Mouse (Mus musculus) lung, embryonic 16.5 days (tissue): ENCODE measurements around the gene Narf. TPM values are rescaled to one million over a fixed set of nuclear protein-coding genes. Genes with fewer than 3 reads are reported as not detected.

Source experiments
- ATAC-seq: fragments of 200-750 bp; cut with Nextera tagmentation; 2 replicates; pipeline ENCODE4 v1.8.0; 2017; ENCODE audit warnings: low read depth, mild to moderate bottlenecking, moderate library complexity
- H3K27ac ChIP-seq: fragments of 300-500 bp; sonication (generic); 2 replicates; pipeline ENCODE4 v1.5.1; 2014; ENCODE audit warnings: mild to moderate bottlenecking, control low read depth, low read length
- H3K27me3 ChIP-seq: fragments of 300-500 bp; sonication (generic); 2 replicates; pipeline ENCODE4 v1.6.1; 2014; ENCODE audit warnings: low read depth, low read length, mixed read lengths; ENCODE audit not compliant: control insufficient read depth, insufficient read depth
- H3K36me3 ChIP-seq: fragments of 300-500 bp; sonication (generic); 2 replicates; pipeline ENCODE4 v1.6.1; 2014; ENCODE audit warnings: low read length; ENCODE audit not compliant: control insufficient read depth, insufficient read depth
- H3K4me1 ChIP-seq: fragments of 300-500 bp; sonication (generic); replicated peaks from 2 replicates; pipeline ENCODE4 v1.6.1; 2014; ENCODE audit warnings: low read length, mixed read lengths; ENCODE audit not compliant: control insufficient read depth, insufficient read depth
- H3K4me2 ChIP-seq: fragments of 300-500 bp; sonication (generic); 2 replicates; pipeline ENCODE4 v1.6.1; 2014; ENCODE audit warnings: low read depth, low read length, control low read depth
- H3K4me3 ChIP-seq: fragments of 300-500 bp; sonication (generic); 2 replicates; pipeline ENCODE4 v1.5.1; 2014; ENCODE audit warnings: mild to moderate bottlenecking, low read length, control low read depth
- H3K9ac ChIP-seq: fragments of 300-500 bp; sonication (generic); 2 replicates; pipeline ENCODE4 v1.6.1; 2014; ENCODE audit warnings: low read length, control low read depth
- H3K9me3 ChIP-seq: fragments of 300-500 bp; sonication (generic); 2 replicates; pipeline ENCODE4 v1.6.1; 2016; ENCODE audit warnings: low read length; ENCODE audit not compliant: control insufficient read depth
- WGBS: fragments of 180-500 bp; shearing (Covaris S2); extraction: QIAGEN DNeasy Blood & Tissue Kit; methylation state at CpG from one replicate; pipeline ENCODE4 v1.1.7; 2014; 5-methylcytosine and 5-hydroxymethylcytosine counted together
- polyA plus RNA-seq: library from polyadenylated mRNA; unstranded; fragments of >200 nt; fragmentation: Nextera tagmentation; extraction: Ambion mirVana; gene quantifications from 2 replicates; pipeline ENCODE4 v1.2.1, GENCODE M21; 2015

The Narf gene
- polyA plus RNA-seq, 1 experiment from 2014 or later, result 53.6 TPM

DNA sequence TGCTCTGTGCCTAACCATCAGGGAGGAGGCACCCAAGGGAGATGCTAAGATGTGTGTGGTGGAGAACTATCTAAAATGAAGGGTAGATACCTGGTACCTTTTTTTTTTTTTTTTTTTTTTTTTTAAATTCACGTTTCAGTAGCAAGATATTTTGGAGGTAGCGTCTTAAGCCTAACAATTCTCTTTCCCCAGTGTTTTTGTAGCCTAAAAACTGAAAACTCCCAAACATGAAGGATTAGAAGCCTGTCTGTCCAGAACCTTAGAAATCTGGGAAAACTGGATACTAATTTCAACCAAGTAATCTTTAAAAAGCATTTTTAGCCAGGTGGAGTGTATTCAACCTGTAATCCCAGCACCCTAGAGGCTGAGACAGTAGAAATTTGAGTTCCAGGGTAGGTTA, 24.0 kb downstream of the Narf start:
- Histone ChIP-seq H3K9me3 (no peaks in the 10 kb centered on the region), H3K4me2 (peak overlapping the region; percentile 93), H3K27me3 (no peaks in the 10 kb centered on the region), H3K27ac (no peak overlapping the region), H3K4me1 (peaks cover 10% of the 10 kb centered on the region), H3K4me3 (peak overlapping the region; percentile 94), H3K9ac (peak overlapping the region; percentile 96), H3K36me3 (peaks cover 5% of the 10 kb centered on the region; the same call in 1 of the 2 replicates)
- 33% methylated on average over 2 of the region's 2 CpGs for WGBS
- no peak for ATAC-seq

DNA sequence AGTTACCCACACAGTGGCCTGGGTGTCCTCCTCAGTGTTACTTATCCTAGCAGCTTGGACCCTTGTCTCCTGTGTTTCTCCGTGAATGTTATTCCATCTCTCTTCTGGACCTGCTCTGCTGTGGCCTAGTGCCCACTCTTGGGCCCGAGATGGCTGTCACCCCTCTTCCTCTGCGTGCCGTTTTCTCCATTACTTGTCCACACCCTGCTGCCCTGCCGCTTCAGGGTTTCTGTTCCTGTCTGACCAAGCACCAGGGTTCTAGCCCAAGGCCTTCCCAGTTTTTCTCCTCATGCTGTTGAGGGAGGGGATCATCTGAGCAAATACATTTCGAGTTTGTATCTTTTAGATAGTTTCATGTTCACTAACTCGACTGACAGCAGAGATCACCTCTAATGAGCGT, 40.5 kb downstream of the Narf start:
- no peak overlapping the region for H3K4me2 ChIP-seq
- ATAC-seq, result no peak
- 81% methylated on average over 8 of the region's 8 CpGs for WGBS

DNA sequence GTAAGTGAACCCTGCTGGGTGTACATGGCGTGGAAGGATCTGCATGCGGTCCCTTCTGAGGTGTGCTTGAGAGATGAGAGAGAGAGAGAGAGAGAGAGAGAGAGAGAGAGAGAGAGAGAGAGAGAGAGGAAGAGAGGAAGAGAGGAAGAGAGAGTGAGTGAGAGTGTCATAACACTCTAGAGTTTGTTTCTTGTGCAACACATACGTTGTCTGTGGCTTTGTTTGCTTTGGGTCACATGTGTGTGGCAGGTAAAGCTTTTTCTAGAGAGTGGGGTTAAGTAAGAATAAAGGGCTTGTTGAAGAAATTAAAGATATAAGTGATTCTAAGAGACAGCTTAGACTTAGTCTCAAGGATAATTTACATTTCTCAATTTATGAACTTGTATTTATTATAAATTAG, 41.0 kb downstream of the Narf start:
- H3K4me1 ChIP-seq, result no peaks in the 10 kb centered on the region
- whole genome bisulfite sequencing, result 78% methylated on average over 3 of the region's 3 CpGs
- no peaks in the 10 kb centered on the region for H3K27me3 ChIP-seq
- no peak overlapping the region for H3K27ac ChIP-seq
- H3K4me2 ChIP-seq, result no peak overlapping the region
- no peak overlapping the region for H3K9ac ChIP-seq
- no peak for ATAC-seq
- H3K36me3 ChIP-seq, result no peaks in the 10 kb centered on the region
- no peak overlapping the region for H3K4me3 ChIP-seq
- no peaks in the 10 kb centered on the region for H3K9me3 ChIP-seq

More for the DNA sequence above, 40.5 kb downstream of the Narf start:
- H3K27ac ChIP-seq, result no peak overlapping the region
- H3K9ac ChIP-seq, result no peak overlapping the region
- no peaks in the 10 kb centered on the region for H3K4me1 ChIP-seq
- no peaks in the 10 kb centered on the region for H3K27me3 ChIP-seq
- H3K9me3 ChIP-seq, result no peaks in the 10 kb centered on the region
- H3K36me3 ChIP-seq, result no peaks in the 10 kb centered on the region
- H3K4me3 ChIP-seq, result no peak overlapping the region

DNA sequence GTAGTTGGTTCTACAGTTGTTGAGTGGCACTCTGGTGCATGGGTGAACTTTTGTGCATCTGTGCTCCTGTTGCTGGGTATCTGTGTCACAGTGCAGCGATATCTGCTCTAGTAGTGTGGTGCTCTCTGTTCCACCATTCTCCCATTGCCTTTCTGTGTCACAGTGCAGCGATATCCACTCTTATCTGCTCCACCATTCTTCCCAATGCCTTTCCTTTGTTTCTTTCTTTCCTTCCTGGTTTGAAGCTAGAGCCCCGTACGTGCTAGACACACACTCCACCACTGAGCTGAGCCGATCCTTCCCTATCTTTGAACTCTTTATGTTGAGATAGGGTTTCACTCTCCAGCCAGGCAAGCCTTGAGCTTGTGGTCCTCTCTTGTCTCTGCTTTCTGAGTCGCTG, 45.9 kb downstream of the Narf start:
- H3K4me1 ChIP-seq, result no peaks in the 10 kb centered on the region
- no peak overlapping the region for H3K4me2 ChIP-seq
- peaks cover 19% of the 10 kb centered on the region for H3K36me3 ChIP-seq
- H3K4me3 ChIP-seq, result no peak overlapping the region
- no peak overlapping the region for H3K9ac ChIP-seq
- no peak for ATAC-seq
- no peaks in the 10 kb centered on the region for H3K27me3 ChIP-seq
- no peaks in the 10 kb centered on the region for H3K9me3 ChIP-seq
- no peak overlapping the region for H3K27ac ChIP-seq
- 66% methylated on average over 6 of the region's 6 CpGs for WGBS

DNA sequence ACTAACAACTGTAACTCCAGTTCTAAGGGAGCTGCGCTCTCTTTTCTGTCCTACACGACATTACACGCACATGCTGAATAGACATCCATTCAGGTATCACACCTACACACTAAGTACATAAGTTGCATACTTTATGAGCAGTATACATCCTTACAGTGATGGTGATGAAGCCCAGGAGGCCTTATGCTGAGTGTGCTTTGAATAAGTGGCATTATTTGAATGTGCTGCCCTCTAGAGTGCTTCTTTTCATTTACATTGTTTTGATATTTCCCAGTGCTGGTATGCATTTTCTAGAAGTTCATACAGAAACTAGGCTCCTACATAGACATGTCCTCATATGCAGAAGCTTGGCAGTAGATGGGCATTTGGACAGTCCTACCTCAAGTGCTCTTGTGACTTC, 52.8 kb downstream of the Narf start:
- H3K9me3 ChIP-seq, result no peaks in the 10 kb centered on the region
- no peak overlapping the region for H3K27ac ChIP-seq
- 84% methylated on average over 3 of the region's 3 CpGs for WGBS
- peaks cover 45% of the 10 kb centered on the region for H3K36me3 ChIP-seq
- H3K4me1 ChIP-seq, result no peaks in the 10 kb centered on the region
- H3K4me3 ChIP-seq, result no peak overlapping the region
- ATAC-seq, result no peak
- no peaks in the 10 kb centered on the region for H3K27me3 ChIP-seq
- H3K9ac ChIP-seq, result no peak overlapping the region
- no peak overlapping the region for H3K4me2 ChIP-seq

DNA sequence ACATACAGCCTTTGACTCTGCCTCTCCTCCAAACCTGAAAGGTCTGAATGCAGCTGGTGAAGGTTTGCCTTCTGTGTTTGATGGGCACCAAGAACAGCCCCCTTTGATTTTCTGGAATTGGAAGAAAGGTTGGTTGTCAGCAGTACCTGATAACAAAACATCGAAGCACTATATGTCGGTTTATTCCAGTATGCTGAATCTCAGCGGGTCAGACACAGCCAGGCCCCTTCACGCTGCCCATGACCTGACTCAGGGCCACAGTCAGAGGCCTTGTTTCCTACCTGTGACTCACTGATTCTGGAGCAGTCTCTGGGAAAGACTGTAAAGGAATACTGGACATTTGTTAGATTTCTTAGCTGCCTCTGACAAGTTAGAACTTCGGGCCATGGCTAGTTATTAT, 57.7 kb downstream of the Narf start:
- Histone ChIP-seq H3K27me3 (no peaks in the 10 kb centered on the region), H3K36me3 (peaks cover 35% of the 10 kb centered on the region), H3K27ac (no peak overlapping the region), H3K4me3 (no peak overlapping the region), H3K4me2 (no peak overlapping the region), H3K4me1 (no peaks in the 10 kb centered on the region), H3K9ac (no peak overlapping the region), H3K9me3 (no peaks in the 10 kb centered on the region)
- ATAC-seq, result no peak
- WGBS, result 96% methylated on average over 5 of the region's 5 CpGs

DNA sequence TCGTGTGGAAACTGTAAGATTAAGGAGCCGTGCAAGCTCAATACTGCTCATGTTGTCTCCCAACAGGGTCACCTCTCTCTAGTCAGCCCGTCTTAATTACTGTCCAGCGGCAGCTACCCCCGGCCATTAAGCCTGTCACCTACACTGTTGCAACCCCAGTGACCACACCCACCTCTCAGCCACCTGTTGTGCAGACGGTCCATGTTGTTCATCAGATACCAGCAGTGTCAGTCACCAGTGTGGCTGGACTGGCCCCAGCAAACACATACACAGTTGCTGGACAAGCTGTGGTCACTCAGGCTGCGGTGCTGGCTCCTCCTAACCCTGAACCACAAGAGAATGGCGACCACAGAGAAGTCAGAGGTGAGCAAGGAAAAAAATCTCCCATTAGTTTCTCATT, 61.4 kb downstream of the Narf start:
- Histone ChIP-seq H3K27me3 (no peaks in the 10 kb centered on the region), H3K4me2 (no peak overlapping the region), H3K36me3 (peaks cover 49% of the 10 kb centered on the region), H3K27ac (no peak overlapping the region), H3K9ac (no peak overlapping the region), H3K9me3 (no peaks in the 10 kb centered on the region), H3K4me3 (no peak overlapping the region), H3K4me1 (no peaks in the 10 kb centered on the region)
- no peak for ATAC-seq
- 88% methylated on average over 8 of the region's 8 CpGs for WGBS

DNA sequence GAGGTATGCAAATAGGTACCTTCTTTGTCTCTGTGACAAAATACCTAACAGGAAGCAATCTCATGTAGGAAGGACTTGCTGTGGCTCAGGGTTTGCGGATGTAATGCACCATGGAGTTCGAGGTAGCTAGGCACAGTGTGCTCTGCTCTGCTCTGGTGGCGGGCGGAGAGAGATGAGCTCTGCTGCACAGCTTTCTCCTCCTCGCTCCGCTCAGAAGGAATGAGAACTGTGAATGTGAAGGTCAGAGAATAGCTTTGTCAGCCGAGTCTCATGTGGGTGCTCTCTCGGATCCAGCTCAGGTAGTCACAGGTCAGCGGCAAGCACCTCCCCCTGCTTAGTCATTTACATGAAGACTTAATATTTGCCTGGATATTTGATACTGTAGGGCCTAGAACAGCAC, 63.2 kb downstream of the Narf start:
- 86% methylated on average over 9 of the region's 9 CpGs for WGBS
- no peak overlapping the region for H3K27ac ChIP-seq
- no peaks in the 10 kb centered on the region for H3K9me3 ChIP-seq
- no peaks in the 10 kb centered on the region for H3K4me1 ChIP-seq
- H3K4me2 ChIP-seq, result no peak overlapping the region
- H3K4me3 ChIP-seq, result no peak overlapping the region
- H3K9ac ChIP-seq, result no peak overlapping the region
- H3K27me3 ChIP-seq, result no peaks in the 10 kb centered on the region
- peaks cover 55% of the 10 kb centered on the region for H3K36me3 ChIP-seq
- no peak for ATAC-seq

DNA sequence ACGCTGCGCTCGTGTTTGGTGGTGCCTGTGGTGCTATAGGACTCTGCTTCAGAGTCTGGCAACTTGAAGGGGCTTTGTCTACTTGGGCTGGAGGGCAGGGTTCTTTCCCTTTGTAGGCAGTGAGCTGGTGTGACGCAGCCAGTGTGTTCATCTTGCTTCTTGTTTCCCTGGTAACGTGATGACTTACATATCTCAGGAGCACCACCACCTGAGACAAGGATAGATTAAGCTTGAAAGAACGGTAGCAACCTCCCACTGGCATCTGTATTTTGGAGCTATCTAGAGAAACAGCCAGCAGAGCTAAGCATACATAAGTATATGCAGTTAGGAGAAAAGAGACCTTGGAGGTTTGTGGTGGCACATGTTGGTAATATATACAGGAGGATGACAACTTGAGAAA, 68.3 kb downstream of the Narf start:
- ATAC-seq, result no peak
- peaks cover 55% of the 10 kb centered on the region for H3K36me3 ChIP-seq

More for the DNA sequence above, 68.3 kb downstream of the Narf start:
- no peak overlapping the region for H3K27ac ChIP-seq
- peaks cover 6% of the 10 kb centered on the region for H3K9me3 ChIP-seq
- no peak overlapping the region for H3K9ac ChIP-seq
- H3K27me3 ChIP-seq, result no peaks in the 10 kb centered on the region
- no peak overlapping the region for H3K4me2 ChIP-seq
- H3K4me1 ChIP-seq, result no peaks in the 10 kb centered on the region
- 89% methylated on average over 6 of the region's 6 CpGs for WGBS
- H3K4me3 ChIP-seq, result no peak overlapping the region
